Mouse (Mus musculus): ENCODE measurements around the gene Stim1. TPM values are rescaled to one million over a fixed set of nuclear protein-coding genes. Genes with fewer than 3 reads are reported as not detected.

Gene Stim1
- polyA plus RNA-seq, 1 experiment from 2014 or later, result 16.2 TPM

GRCm38 (mm10) chr7:102345893-102346292 is 78.3 kb downstream of the Stim1 start:
- no peak for ATAC-seq (replicated peaks; ENCODE audit: low FRiP score)
- H3K4me1 ChIP-seq, result no peaks in the 10 kb centered on the region

GRCm38 (mm10) chr7:102347327-102347726 is 79.7 kb downstream of the Stim1 start:
- Histone ChIP-seq H3K4me2 (no peak overlapping the region), H3K36me3 (no peaks in the 10 kb centered on the region), H3K27me3 (no peaks in the 10 kb centered on the region), H3K4me1 (no peaks in the 10 kb centered on the region), H3K27ac (no peak overlapping the region), H3K4me3 (replicated peaks) (no peak overlapping the region), H3K9me3 (replicated peaks) (no peaks in the 10 kb centered on the region), H3K9ac (no peak overlapping the region)
- WGBS, result 74% methylated on average over 3 of the region's 3 CpGs
- ATAC-seq (replicated peaks; ENCODE audit: low FRiP score), result no peak

More at GRCm38 (mm10) chr7:102345893-102346292, 78.3 kb downstream of the Stim1 start:
- Histone ChIP-seq H3K4me3 (replicated peaks) (no peak overlapping the region), H3K27ac (no peak overlapping the region), H3K36me3 (no peaks in the 10 kb centered on the region), H3K4me2 (no peak overlapping the region), H3K9ac (no peak overlapping the region), H3K9me3 (replicated peaks) (no peaks in the 10 kb centered on the region), H3K27me3 (no peaks in the 10 kb centered on the region)
- whole genome bisulfite sequencing, result 53% methylated on average over 2 of the region's 2 CpGs

GRCm38 (mm10) chr7:102348681-102349080 is 81.1 kb downstream of the Stim1 start:
- WGBS, result 65% methylated on average over 2 of the region's 2 CpGs
- Histone ChIP-seq H3K9ac (no peak overlapping the region), H3K9me3 (replicated peaks) (no peaks in the 10 kb centered on the region), H3K4me3 (replicated peaks) (no peak overlapping the region), H3K4me1 (no peaks in the 10 kb centered on the region), H3K27me3 (no peaks in the 10 kb centered on the region), H3K27ac (no peak overlapping the region), H3K36me3 (no peaks in the 10 kb centered on the region), H3K4me2 (no peak overlapping the region)
- ATAC-seq (replicated peaks; ENCODE audit: low FRiP score), result no peak

GRCm38 (mm10) chr7:102349236-102349635 is 81.6 kb downstream of the Stim1 start:
- H3K36me3 ChIP-seq, result no peaks in the 10 kb centered on the region
- WGBS, result 67% methylated on average over 5 of the region's 5 CpGs
- H3K27ac ChIP-seq, result no peak overlapping the region
- H3K4me2 ChIP-seq, result no peak overlapping the region
- no peak for ATAC-seq (replicated peaks; ENCODE audit: low FRiP score)
- H3K27me3 ChIP-seq, result no peaks in the 10 kb centered on the region
- H3K9ac ChIP-seq, result no peak overlapping the region
- H3K4me3 ChIP-seq (replicated peaks), result no peak overlapping the region
- no peaks in the 10 kb centered on the region for H3K4me1 ChIP-seq
- no peaks in the 10 kb centered on the region for H3K9me3 ChIP-seq (replicated peaks)

- Histone ChIP-seq H3K4me2 (no peak overlapping the region), H3K36me3 (no peaks in the 10 kb centered on the region), H3K4me3 (replicated peaks) (no peak overlapping the region), H3K4me1 (no peaks in the 10 kb centered on the region), H3K9me3 (replicated peaks) (no peaks in the 10 kb centered on the region), H3K27ac (no peak overlapping the region), H3K9ac (no peak overlapping the region), H3K27me3 (no peaks in the 10 kb centered on the region)
- ATAC-seq (replicated peaks; ENCODE audit: low FRiP score), result no peak
- 29% methylated on average over 1 of the region's 1 CpGs for WGBS
Observed at GRCm38 (mm10) chr7:102353420-102353819, 85.8 kb downstream of the Stim1 start.

- Histone ChIP-seq H3K27ac (no peak overlapping the region), H3K9me3 (replicated peaks) (no peaks in the 10 kb centered on the region), H3K4me3 (replicated peaks) (no peak overlapping the region), H3K36me3 (no peaks in the 10 kb centered on the region), H3K4me1 (no peaks in the 10 kb centered on the region), H3K27me3 (no peaks in the 10 kb centered on the region), H3K4me2 (no peak overlapping the region), H3K9ac (no peak overlapping the region)
- no peak for ATAC-seq (replicated peaks; ENCODE audit: low FRiP score)
- WGBS, result 89% methylated on average over 3 of the region's 3 CpGs
Observed at GRCm38 (mm10) chr7:102358124-102358523, 90.5 kb downstream of the Stim1 start.

GRCm38 (mm10) chr7:102361297-102361696 is 93.7 kb downstream of the Stim1 start:
- WGBS, result 35% methylated on average over 2 of the region's 2 CpGs
- no peaks in the 10 kb centered on the region for H3K27me3 ChIP-seq
- H3K4me2 ChIP-seq, result no peak overlapping the region
- no peak for ATAC-seq (replicated peaks; ENCODE audit: low FRiP score)
- H3K36me3 ChIP-seq, result no peaks in the 10 kb centered on the region
- no peak overlapping the region for H3K9ac ChIP-seq
- no peak overlapping the region for H3K27ac ChIP-seq
- no peak overlapping the region for H3K4me3 ChIP-seq (replicated peaks)
- H3K4me1 ChIP-seq, result no peaks in the 10 kb centered on the region
- no peaks in the 10 kb centered on the region for H3K9me3 ChIP-seq (replicated peaks)

- WGBS, result 79% methylated on average over 1 of the region's 1 CpGs
- Histone ChIP-seq H3K9me3 (replicated peaks) (no peaks in the 10 kb centered on the region), H3K4me3 (replicated peaks) (no peak overlapping the region), H3K9ac (no peak overlapping the region), H3K27me3 (no peaks in the 10 kb centered on the region), H3K27ac (no peak overlapping the region), H3K4me1 (no peaks in the 10 kb centered on the region), H3K4me2 (no peak overlapping the region), H3K36me3 (no peaks in the 10 kb centered on the region)
- ATAC-seq (replicated peaks; ENCODE audit: low FRiP score), result no peak
Observed at GRCm38 (mm10) chr7:102363853-102364252, 96.2 kb downstream of the Stim1 start.

- 41% methylated on average over 4 of the region's 4 CpGs for WGBS
- no peak overlapping the region for H3K4me3 ChIP-seq (replicated peaks)
- H3K4me1 ChIP-seq, result no peaks in the 10 kb centered on the region
- no peak overlapping the region for H3K4me2 ChIP-seq
- ATAC-seq (replicated peaks; ENCODE audit: low FRiP score), result peak; percentile 60; the same call in 1 of the 2 replicates
- H3K36me3 ChIP-seq, result no peaks in the 10 kb centered on the region
- H3K9me3 ChIP-seq (replicated peaks), result no peaks in the 10 kb centered on the region
- H3K9ac ChIP-seq, result no peak overlapping the region
- H3K27ac ChIP-seq, result no peak overlapping the region
- no peaks in the 10 kb centered on the region for H3K27me3 ChIP-seq
Observed at GRCm38 (mm10) chr7:102369661-102370060, 102.1 kb downstream of the Stim1 start.

GRCm38 (mm10) chr7:102370526-102370925 is 102.9 kb downstream of the Stim1 start:
- no peaks in the 10 kb centered on the region for H3K36me3 ChIP-seq
- H3K27ac ChIP-seq, result no peak overlapping the region
- WGBS, result 80% methylated on average over 5 of the region's 5 CpGs
- H3K9me3 ChIP-seq (replicated peaks), result no peaks in the 10 kb centered on the region
- no peak overlapping the region for H3K9ac ChIP-seq
- no peak for ATAC-seq (replicated peaks; ENCODE audit: low FRiP score)
- no peak overlapping the region for H3K4me2 ChIP-seq
- H3K27me3 ChIP-seq, result no peaks in the 10 kb centered on the region
- H3K4me3 ChIP-seq (replicated peaks), result no peak overlapping the region
- H3K4me1 ChIP-seq, result no peaks in the 10 kb centered on the region

GRCm38 (mm10) chr7:102373382-102374072 is 105.9 kb downstream of the Stim1 start:
- Histone ChIP-seq H3K36me3 (no peaks in the 10 kb centered on the region), H3K9me3 (replicated peaks) (no peaks in the 10 kb centered on the region), H3K9ac (no peak overlapping the region), H3K4me3 (replicated peaks) (no peak overlapping the region), H3K4me2 (no peak overlapping the region), H3K27ac (no peak overlapping the region), H3K4me1 (no peaks in the 10 kb centered on the region), H3K27me3 (no peaks in the 10 kb centered on the region)
- ATAC-seq (replicated peaks; ENCODE audit: low FRiP score), result no peak
- WGBS, result 94% methylated on average over 3 of the region's 3 CpGs

GRCm38 (mm10) chr7:102383221-102383620 is 115.6 kb downstream of the Stim1 start:
- H3K9me3 ChIP-seq (replicated peaks), result no peaks in the 10 kb centered on the region
- ATAC-seq (replicated peaks; ENCODE audit: low FRiP score), result no peak
- no peaks in the 10 kb centered on the region for H3K4me1 ChIP-seq
- 80% methylated on average over 7 of the region's 7 CpGs for WGBS
- no peak overlapping the region for H3K9ac ChIP-seq
- H3K27ac ChIP-seq, result no peak overlapping the region
- no peak overlapping the region for H3K4me3 ChIP-seq (replicated peaks)
- no peak overlapping the region for H3K4me2 ChIP-seq
- H3K27me3 ChIP-seq, result no peaks in the 10 kb centered on the region
- no peaks in the 10 kb centered on the region for H3K36me3 ChIP-seq

GRCm38 (mm10) chr7:102385973-102386372 is 118.4 kb downstream of the Stim1 start:
- Histone ChIP-seq H3K27me3 (no peaks in the 10 kb centered on the region), H3K9me3 (replicated peaks) (no peaks in the 10 kb centered on the region), H3K27ac (no peak overlapping the region), H3K4me1 (no peaks in the 10 kb centered on the region), H3K4me2 (no peak overlapping the region), H3K36me3 (no peaks in the 10 kb centered on the region), H3K4me3 (replicated peaks) (no peak overlapping the region), H3K9ac (no peak overlapping the region)
- 93% methylated on average over 3 of the region's 3 CpGs for WGBS
- ATAC-seq (replicated peaks; ENCODE audit: low FRiP score), result no peak

All from kidney, embryonic 15.5 days (tissue).